Mouse (Mus musculus): ENCODE measurements around the gene Dcaf12. TPM values are rescaled to one million over a fixed set of nuclear protein-coding genes. Genes with fewer than 3 reads are reported as not detected.

Dcaf12 gene
- polyA plus RNA-seq, 1 experiment from 2014 or later: 41.6 TPM

GRCm38 (mm10) chr4:41326876-41327275 lies 12.2 kb upstream of the Dcaf12 start:
- Histone ChIP-seq H3K4me3 (ENCODE audit: low read depth, low read length) (no peak overlapping the region), H3K9me3 (ENCODE audit: control insufficient read depth, low read depth, low read length) (no peaks in the 10 kb centered on the region), H3K36me3 (ENCODE audit: control insufficient read depth, insufficient read depth, low read length) (no peaks in the 10 kb centered on the region), H3K27me3 (ENCODE audit: control insufficient read depth, insufficient read depth, low read length) (no peaks in the 10 kb centered on the region), H3K9ac (replicated peaks; ENCODE audit: low read depth, low read length) (no peak overlapping the region), H3K27ac (ENCODE audit: low read length) (no peak overlapping the region), H3K4me2 (replicated peaks; ENCODE audit: low read depth, low read length) (no peak overlapping the region), H3K4me1 (ENCODE audit: control insufficient read depth, insufficient read depth, low read length) (no peaks in the 10 kb centered on the region)
- 94% methylated on average over 6 of the region's 6 CpGs for WGBS
- no peak for ATAC-seq (ENCODE audit: insufficient number of reproducible peaks, insufficient read depth, low FRiP score, low read depth)

GRCm38 (mm10) chr4:41320971-41321370 lies 6.3 kb upstream of the Dcaf12 start:
- 0 out of 2 replicates have a peak, but pooled peaks have one; percentile 53 for ATAC-seq (ENCODE audit: insufficient number of reproducible peaks, insufficient read depth, low FRiP score, low read depth)

GRCm38 (mm10) chr4:41318267-41318666 lies 3.6 kb upstream of the Dcaf12 start:
- WGBS: 82% methylated on average over 5 of the region's 5 CpGs
- H3K27ac ChIP-seq (ENCODE audit: low read length): no peak overlapping the region
- H3K9ac ChIP-seq (replicated peaks; ENCODE audit: low read depth, low read length): no peak overlapping the region
- ATAC-seq (ENCODE audit: insufficient number of reproducible peaks, insufficient read depth, low FRiP score, low read depth): no peak
- no peaks in the 10 kb centered on the region for H3K27me3 ChIP-seq (ENCODE audit: control insufficient read depth, insufficient read depth, low read length)
- no peaks in the 10 kb centered on the region for H3K9me3 ChIP-seq (ENCODE audit: control insufficient read depth, low read depth, low read length)
- H3K4me3 ChIP-seq (ENCODE audit: low read depth, low read length): no peak overlapping the region
- H3K36me3 ChIP-seq (ENCODE audit: control insufficient read depth, insufficient read depth, low read length): no peaks in the 10 kb centered on the region
- H3K4me2 ChIP-seq (replicated peaks; ENCODE audit: low read depth, low read length): no peak overlapping the region
- peaks cover 8% of the 10 kb centered on the region for H3K4me1 ChIP-seq (ENCODE audit: control insufficient read depth, insufficient read depth, low read length)

More at GRCm38 (mm10) chr4:41320971-41321370, 6.3 kb upstream of the Dcaf12 start:
- Histone ChIP-seq H3K9me3 (ENCODE audit: control insufficient read depth, low read depth, low read length) (no peaks in the 10 kb centered on the region), H3K4me1 (ENCODE audit: control insufficient read depth, insufficient read depth, low read length) (no peaks in the 10 kb centered on the region), H3K4me3 (ENCODE audit: low read depth, low read length) (no peak overlapping the region), H3K36me3 (ENCODE audit: control insufficient read depth, insufficient read depth, low read length) (no peaks in the 10 kb centered on the region), H3K27ac (ENCODE audit: low read length) (no peak overlapping the region), H3K4me2 (replicated peaks; ENCODE audit: low read depth, low read length) (no peak overlapping the region), H3K27me3 (ENCODE audit: control insufficient read depth, insufficient read depth, low read length) (no peaks in the 10 kb centered on the region), H3K9ac (replicated peaks; ENCODE audit: low read depth, low read length) (no peak overlapping the region)
- 55% methylated on average over 4 of the region's 4 CpGs for WGBS

- 14% methylated on average over 8 of the region's 8 CpGs for WGBS
- ATAC-seq (ENCODE audit: insufficient number of reproducible peaks, insufficient read depth, low FRiP score, low read depth): 0 out of 2 replicates have a peak, but pooled peaks have one; percentile 4
- H3K9me3 ChIP-seq (ENCODE audit: control insufficient read depth, low read depth, low read length): no peaks in the 10 kb centered on the region
- peak overlapping the region; percentile 98; the same call in 1 of the 2 replicates for H3K27ac ChIP-seq (ENCODE audit: low read length)
- H3K36me3 ChIP-seq (ENCODE audit: control insufficient read depth, insufficient read depth, low read length): peaks cover 13% of the 10 kb centered on the region; the same call in 1 of the 2 replicates
- H3K4me2 ChIP-seq (replicated peaks; ENCODE audit: low read depth, low read length): peak overlapping the region; percentile 53
- peaks cover 16% of the 10 kb centered on the region for H3K4me1 ChIP-seq (ENCODE audit: control insufficient read depth, insufficient read depth, low read length)
- H3K4me3 ChIP-seq (ENCODE audit: low read depth, low read length): peak overlapping the region; percentile 94
- no peaks in the 10 kb centered on the region for H3K27me3 ChIP-seq (ENCODE audit: control insufficient read depth, insufficient read depth, low read length)
- no peak overlapping the region for H3K9ac ChIP-seq (replicated peaks; ENCODE audit: low read depth, low read length)
Observed at GRCm38 (mm10) chr4:41315173-41315572, 484 bp upstream of the Dcaf12 start.

- peak overlapping the region; percentile 98 for H3K27ac ChIP-seq (ENCODE audit: low read length)
- H3K27me3 ChIP-seq (ENCODE audit: control insufficient read depth, insufficient read depth, low read length): no peaks in the 10 kb centered on the region
- peaks cover 16% of the 10 kb centered on the region for H3K4me1 ChIP-seq (ENCODE audit: control insufficient read depth, insufficient read depth, low read length)
- H3K9ac ChIP-seq (replicated peaks; ENCODE audit: low read depth, low read length): peak overlapping the region; percentile 90
- no peak for ATAC-seq (ENCODE audit: insufficient number of reproducible peaks, insufficient read depth, low FRiP score, low read depth)
- peak overlapping the region; percentile 94 for H3K4me3 ChIP-seq (ENCODE audit: low read depth, low read length)
- H3K36me3 ChIP-seq (ENCODE audit: control insufficient read depth, insufficient read depth, low read length): peaks cover 19% of the 10 kb centered on the region; the same call in 1 of the 2 replicates
- WGBS: 8% methylated on average over 14 of the region's 14 CpGs
- H3K9me3 ChIP-seq (ENCODE audit: control insufficient read depth, low read depth, low read length): no peaks in the 10 kb centered on the region
- H3K4me2 ChIP-seq (replicated peaks; ENCODE audit: low read depth, low read length): peak overlapping the region; percentile 89
Observed at GRCm38 (mm10) chr4:41313722-41314121, 967 bp downstream of the Dcaf12 start.

GRCm38 (mm10) chr4:41310567-41311563 lies 3.8 kb downstream of the Dcaf12 start:
- WGBS: 94% methylated on average over 9 of the region's 9 CpGs
- Histone ChIP-seq H3K27me3 (ENCODE audit: control insufficient read depth, insufficient read depth, low read length) (no peaks in the 10 kb centered on the region), H3K9ac (replicated peaks; ENCODE audit: low read depth, low read length) (no peak overlapping the region), H3K4me1 (ENCODE audit: control insufficient read depth, insufficient read depth, low read length) (peaks cover 16% of the 10 kb centered on the region), H3K9me3 (ENCODE audit: control insufficient read depth, low read depth, low read length) (no peaks in the 10 kb centered on the region), H3K27ac (ENCODE audit: low read length) (no peak overlapping the region), H3K36me3 (ENCODE audit: control insufficient read depth, insufficient read depth, low read length) (peaks cover 23% of the 10 kb centered on the region; the same call in 1 of the 2 replicates), H3K4me2 (replicated peaks; ENCODE audit: low read depth, low read length) (no peak overlapping the region), H3K4me3 (ENCODE audit: low read depth, low read length) (no peak overlapping the region)
- no peak for ATAC-seq (ENCODE audit: insufficient number of reproducible peaks, insufficient read depth, low FRiP score, low read depth)

- Histone ChIP-seq H3K4me1 (ENCODE audit: control insufficient read depth, insufficient read depth, low read length) (peaks cover under 1% of the 10 kb centered on the region; the same call in 1 of the 2 replicates), H3K27me3 (ENCODE audit: control insufficient read depth, insufficient read depth, low read length) (no peaks in the 10 kb centered on the region), H3K4me2 (replicated peaks; ENCODE audit: low read depth, low read length) (no peak overlapping the region), H3K27ac (ENCODE audit: low read length) (no peak overlapping the region), H3K36me3 (ENCODE audit: control insufficient read depth, insufficient read depth, low read length) (peaks cover 34% of the 10 kb centered on the region), H3K4me3 (ENCODE audit: low read depth, low read length) (no peak overlapping the region), H3K9me3 (ENCODE audit: control insufficient read depth, low read depth, low read length) (no peaks in the 10 kb centered on the region), H3K9ac (replicated peaks; ENCODE audit: low read depth, low read length) (no peak overlapping the region)
- 87% methylated on average over 6 of the region's 6 CpGs for WGBS
- ATAC-seq (ENCODE audit: insufficient number of reproducible peaks, insufficient read depth, low FRiP score, low read depth): no peak
Observed at GRCm38 (mm10) chr4:41307406-41307805, 7.3 kb downstream of the Dcaf12 start.

- WGBS: 65% methylated on average over 3 of the region's 3 CpGs
- Histone ChIP-seq H3K9me3 (ENCODE audit: control insufficient read depth, low read depth, low read length) (no peaks in the 10 kb centered on the region), H3K36me3 (ENCODE audit: control insufficient read depth, insufficient read depth, low read length) (peaks cover 46% of the 10 kb centered on the region), H3K27me3 (ENCODE audit: control insufficient read depth, insufficient read depth, low read length) (no peaks in the 10 kb centered on the region), H3K4me1 (ENCODE audit: control insufficient read depth, insufficient read depth, low read length) (no peaks in the 10 kb centered on the region), H3K4me2 (replicated peaks; ENCODE audit: low read depth, low read length) (no peak overlapping the region), H3K4me3 (ENCODE audit: low read depth, low read length) (no peak overlapping the region), H3K27ac (ENCODE audit: low read length) (no peak overlapping the region), H3K9ac (replicated peaks; ENCODE audit: low read depth, low read length) (no peak overlapping the region)
- no peak for ATAC-seq (ENCODE audit: insufficient number of reproducible peaks, insufficient read depth, low FRiP score, low read depth)
Observed at GRCm38 (mm10) chr4:41304302-41304701, 10.4 kb downstream of the Dcaf12 start.

All from stomach, embryonic 14.5 days (tissue).